ENCODE assay signal across 25 mouse cellular contexts in the genomic region with DNA sequence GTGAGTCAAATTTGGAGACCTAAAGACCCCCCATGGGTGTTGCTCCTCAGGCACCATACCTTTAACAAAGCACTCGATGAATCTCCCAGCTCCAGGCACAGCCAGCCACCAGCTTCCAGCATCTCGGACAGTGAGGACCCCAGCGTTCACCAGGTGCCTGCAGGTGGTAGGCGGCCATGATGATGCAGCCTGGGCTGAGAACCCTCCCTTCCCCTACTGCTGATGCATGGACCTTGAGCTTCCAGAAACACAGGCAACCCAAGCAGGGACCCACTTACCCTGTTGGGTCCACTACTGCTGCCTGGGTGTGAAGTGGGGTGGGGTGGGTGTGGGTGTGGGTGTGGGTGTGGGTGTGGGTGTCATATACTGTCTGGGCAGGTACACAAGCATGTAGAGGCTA. TPM values are rescaled to one million over a fixed set of nuclear protein-coding genes. Genes with fewer than 3 reads are reported as not detected.
"Had no signal": no experiment of that assay in that cellular context is flagged by ENCODE, and none has a peak within 500 bp of the region (broad histone marks: within the 10 kb centered on the region; RNA-seq: fewer than 3 reads in every experiment).

No protein-coding gene starts in this region.

RNA-seq across cellular contexts. Expression of a gene that starts 1.5 kb away (rescaled TPM):
- polyA plus RNA-seq: limb, embryonic 11.5 days; limb, embryonic 12.5 days; lung, embryonic 14.5 days; midbrain, embryonic 10.5 days; midbrain, embryonic 11.5 days; midbrain, embryonic 13.5 days; myocyte; neural tube, embryonic 11.5 days; neural tube, embryonic 12.5 days had no signal

RNA-seq across cellular contexts. Expression of a gene that starts 59.2 kb away (rescaled TPM):
- polyA plus RNA-seq: limb, embryonic 11.5 days; limb, embryonic 12.5 days; limb, embryonic 13.5 days; liver, adult 2 months; liver, embryonic 11.5 days; liver, embryonic 12.5 days; liver, embryonic 13.5 days; liver, embryonic 14.5 days; liver, postnatal 0 days; lung, embryonic 14.5 days; lung, embryonic 15.5 days; lung, embryonic 16.5 days; lung, postnatal 0 days; macrophage; midbrain, embryonic 10.5 days; midbrain, embryonic 11.5 days; midbrain, embryonic 12.5 days; midbrain, embryonic 13.5 days; midbrain, embryonic 14.5 days; midbrain, embryonic 15.5 days; midbrain, embryonic 16.5 days; midbrain, postnatal 0 days; myocyte; neural tube, embryonic 11.5 days; neural tube, embryonic 12.5 days had no signal
